Mouse (Mus musculus): ENCODE measurements around the gene Setx. TPM values are rescaled to one million over a fixed set of nuclear protein-coding genes. Genes with fewer than 3 reads are reported as not detected.

The Setx gene
- polyA plus RNA-seq, 1 experiment from 2014 or later, result 12.2 TPM

DNA sequence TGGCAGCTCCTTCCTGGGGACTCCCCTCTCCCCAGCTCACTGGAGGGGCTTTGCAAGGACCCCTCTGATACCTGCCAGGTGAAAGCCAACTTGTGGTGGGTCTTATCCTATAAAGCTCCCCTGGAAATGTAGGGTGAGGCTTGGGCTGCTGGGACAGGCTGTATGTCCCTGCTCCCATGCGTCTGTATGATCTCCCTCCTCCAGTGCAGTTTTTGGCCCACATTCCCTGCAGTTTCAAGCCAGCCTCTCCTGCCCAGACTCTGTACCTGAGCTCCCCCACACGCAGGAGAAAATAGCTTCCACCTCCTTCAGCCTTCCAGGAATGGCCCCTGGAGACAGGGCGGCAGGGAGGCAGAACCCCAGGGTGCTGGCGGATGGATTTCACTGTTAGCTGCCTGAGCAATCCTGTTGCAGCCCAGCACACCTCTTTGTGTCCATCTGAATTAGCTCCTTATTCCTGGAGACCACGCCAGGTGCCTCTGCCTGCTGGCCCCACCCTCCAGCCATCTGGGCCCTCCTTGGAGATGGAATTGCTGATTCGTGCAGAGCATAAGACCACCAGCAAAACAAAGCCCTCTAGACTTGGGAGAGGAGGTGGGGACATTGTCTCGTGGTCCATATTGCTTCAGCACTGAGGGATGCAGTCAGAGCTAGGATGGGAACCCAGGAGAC lies 99.7 kb downstream of the Setx start:
- H3K36me3 ChIP-seq (ENCODE audit: control insufficient read depth, insufficient read depth, low read length), result no peaks in the 10 kb centered on the region
- no peak overlapping the region for H3K4me2 ChIP-seq (ENCODE audit: low read length)
- no peak overlapping the region for H3K27ac ChIP-seq (ENCODE audit: low read length)
- 42% methylated on average over 7 of the region's 7 CpGs for WGBS
- no peak overlapping the region for H3K9ac ChIP-seq (ENCODE audit: low read depth, low read length)
- no peak overlapping the region for H3K4me3 ChIP-seq (ENCODE audit: low read depth, low read length)
- no peaks in the 10 kb centered on the region; the same call in 1 of the 2 replicates for H3K4me1 ChIP-seq (ENCODE audit: control insufficient read depth, insufficient read depth, low read length)
- H3K27me3 ChIP-seq (ENCODE audit: control insufficient read depth, insufficient read depth, low read depth, low read length), result no peaks in the 10 kb centered on the region
- no peak for ATAC-seq
- H3K9me3 ChIP-seq (replicated peaks; ENCODE audit: control insufficient read depth, low read length, poor library complexity, severe bottlenecking), result no peaks in the 10 kb centered on the region

DNA sequence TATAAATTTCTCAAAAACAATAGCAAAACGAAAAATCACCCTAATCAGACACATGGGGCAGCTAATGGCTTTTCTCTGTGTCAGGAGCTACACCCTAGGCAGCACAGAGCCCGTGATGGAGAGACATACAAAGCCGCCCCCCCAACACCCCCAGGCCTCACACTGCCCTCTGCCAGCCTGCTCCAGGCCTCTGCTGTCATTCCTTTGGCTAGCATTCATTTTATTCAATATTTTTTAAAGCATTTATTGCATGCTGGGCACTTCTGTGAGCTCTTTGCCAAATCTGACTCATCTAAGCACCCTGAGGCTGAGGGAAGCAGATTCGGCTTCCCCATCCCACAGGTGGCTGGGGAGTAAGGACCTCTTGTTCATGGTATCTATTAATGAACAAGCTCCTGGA lies 102.7 kb downstream of the Setx start:
- no peaks in the 10 kb centered on the region for H3K27me3 ChIP-seq (ENCODE audit: control insufficient read depth, insufficient read depth, low read depth, low read length)
- no peak overlapping the region; the same call in 1 of the 2 replicates for H3K9ac ChIP-seq (ENCODE audit: low read depth, low read length)
- no peak for ATAC-seq
- WGBS, result 60% methylated on average over 4 of the region's 4 CpGs
- H3K9me3 ChIP-seq (replicated peaks; ENCODE audit: control insufficient read depth, low read length, poor library complexity, severe bottlenecking), result no peaks in the 10 kb centered on the region
- H3K4me2 ChIP-seq (ENCODE audit: low read length), result no peak overlapping the region
- H3K36me3 ChIP-seq (ENCODE audit: control insufficient read depth, insufficient read depth, low read length), result no peaks in the 10 kb centered on the region
- no peak overlapping the region for H3K4me3 ChIP-seq (ENCODE audit: low read depth, low read length)
- H3K4me1 ChIP-seq (ENCODE audit: control insufficient read depth, insufficient read depth, low read length), result peaks cover 3% of the 10 kb centered on the region; the same call in 1 of the 2 replicates
- no peak overlapping the region for H3K27ac ChIP-seq (ENCODE audit: low read length)

GRCm38 (mm10) chr2:29230191-29230835 lies 106.3 kb downstream of the Setx start:
- Histone ChIP-seq H3K9ac (ENCODE audit: low read depth, low read length) (no peak overlapping the region), H3K36me3 (ENCODE audit: control insufficient read depth, insufficient read depth, low read length) (no peaks in the 10 kb centered on the region), H3K4me3 (ENCODE audit: low read depth, low read length) (no peak overlapping the region), H3K4me1 (ENCODE audit: control insufficient read depth, insufficient read depth, low read length) (peaks cover 3% of the 10 kb centered on the region; the same call in 1 of the 2 replicates), H3K27ac (ENCODE audit: low read length) (no peak overlapping the region; the same call in 1 of the 2 replicates), H3K9me3 (replicated peaks; ENCODE audit: control insufficient read depth, low read length, poor library complexity, severe bottlenecking) (no peaks in the 10 kb centered on the region), H3K4me2 (ENCODE audit: low read length) (no peak overlapping the region), H3K27me3 (ENCODE audit: control insufficient read depth, insufficient read depth, low read depth, low read length) (no peaks in the 10 kb centered on the region)
- 58% methylated on average over 9 of the region's 9 CpGs for WGBS
- ATAC-seq, result no peak

Other genes with a start within 250 kb of the Setx start
- gene Barhl1, start 207.5 kb upstream of the Setx start, polyA plus RNA-seq (2015; fragmentation: Nextera tagmentation; extraction: Ambion mirVana), result 28.9 and 35.2 TPM in 2 replicates
- 1.2 and 1.5 TPM in 2 replicates for gene Cfap77, start 69.1 kb upstream of the Setx start, polyA plus RNA-seq (2015; fragmentation: Nextera tagmentation; extraction: Ambion mirVana)
- 7.3 and 7.7 TPM in 2 replicates for gene Ttf1, start 63.9 kb upstream of the Setx start, polyA plus RNA-seq (2015; fragmentation: Nextera tagmentation; extraction: Ambion mirVana)
- 10.6 and 11.0 TPM in 2 replicates for gene Ntng2, start 128.8 kb downstream of the Setx start, polyA plus RNA-seq (2015; fragmentation: Nextera tagmentation; extraction: Ambion mirVana)
- gene Med27, start 222.6 kb downstream of the Setx start, polyA plus RNA-seq (2015; fragmentation: Nextera tagmentation; extraction: Ambion mirVana), result 69.8 and 70.6 TPM in 2 replicates

Data from midbrain, embryonic 16.5 days (tissue).